Mouse (Mus musculus) limb, embryonic 11.5 days (tissue): Measurements from ENCODE around the gene Fam71e1. TPM values are rescaled to one million over a fixed set of nuclear protein-coding genes. Genes with fewer than 3 reads are reported as not detected.

Experiments
- ATAC-seq: fragments of 200-750 bp; cut with Nextera tagmentation; 2 replicates; pipeline ENCODE4 v1.8.0; 2017; ENCODE audit warnings: low read depth; ENCODE audit not compliant: insufficient number of reproducible peaks, low FRiP score, low TSS enrichment
- DNase-seq: peaks from one replicate; pipeline ENCODE4 v3.0.0-alpha.2; 2015; ENCODE audit warnings: low spot score
- H3K27ac ChIP-seq: fragments of 300-500 bp; sonication (generic); replicated peaks from 2 replicates; pipeline ENCODE4 v1.5.1; 2014; ENCODE audit warnings: low read depth, mild to moderate bottlenecking, low read length
- H3K27me3 ChIP-seq: fragments of 300-500 bp; sonication (generic); 2 replicates; pipeline ENCODE4 v1.6.1; 2014; ENCODE audit warnings: mild to moderate bottlenecking, low read length, mixed read lengths; ENCODE audit not compliant: control insufficient read depth, insufficient read depth
- H3K36me3 ChIP-seq: fragments of 300-500 bp; sonication (generic); 2 replicates; pipeline ENCODE4 v1.6.1; 2014; ENCODE audit warnings: mild to moderate bottlenecking, low read length, moderate library complexity, mixed read lengths; ENCODE audit not compliant: control insufficient read depth, insufficient read depth
- H3K4me1 ChIP-seq: fragments of 300-500 bp; sonication (generic); 2 replicates; pipeline ENCODE4 v1.6.1; 2014; ENCODE audit warnings: low read length, mixed read lengths; ENCODE audit not compliant: control insufficient read depth, insufficient read depth
- H3K4me2 ChIP-seq: fragments of 300-500 bp; sonication (generic); 2 replicates; pipeline ENCODE4 v1.6.1; 2014; ENCODE audit warnings: low read depth, mild to moderate bottlenecking, moderate library complexity; ENCODE audit not compliant: severe bottlenecking
- H3K4me3 ChIP-seq: fragments of 300-500 bp; sonication (generic); 2 replicates; pipeline ENCODE4 v1.5.1; 2014; ENCODE audit warnings: low read depth, low read length
- H3K9ac ChIP-seq: fragments of 300-500 bp; sonication (generic); 2 replicates; pipeline ENCODE4 v1.6.1; 2014; ENCODE audit warnings: mild to moderate bottlenecking, low read length
- H3K9me3 ChIP-seq: fragments of 300-500 bp; sonication (generic); 2 replicates; pipeline ENCODE4 v1.6.1; 2016; ENCODE audit warnings: low read length; ENCODE audit not compliant: control insufficient read depth
- WGBS: fragments of 180-500 bp; shearing (Covaris S2); extraction: QIAGEN DNeasy Blood & Tissue Kit; methylation state at CpG from one replicate; pipeline ENCODE4 v1.1.7; 2014; 5-methylcytosine and 5-hydroxymethylcytosine counted together
- polyA plus RNA-seq: library from polyadenylated mRNA; unstranded; fragments of >200 nt; fragmentation: Nextera tagmentation; extraction: Ambion mirVana; gene quantifications from 2 replicates; pipeline ENCODE4 v1.2.1, GENCODE M21; 2014

Gene Fam71e1
- polyA plus RNA-seq, 1 experiment from 2014 or later, result 13.2 TPM

DNA sequence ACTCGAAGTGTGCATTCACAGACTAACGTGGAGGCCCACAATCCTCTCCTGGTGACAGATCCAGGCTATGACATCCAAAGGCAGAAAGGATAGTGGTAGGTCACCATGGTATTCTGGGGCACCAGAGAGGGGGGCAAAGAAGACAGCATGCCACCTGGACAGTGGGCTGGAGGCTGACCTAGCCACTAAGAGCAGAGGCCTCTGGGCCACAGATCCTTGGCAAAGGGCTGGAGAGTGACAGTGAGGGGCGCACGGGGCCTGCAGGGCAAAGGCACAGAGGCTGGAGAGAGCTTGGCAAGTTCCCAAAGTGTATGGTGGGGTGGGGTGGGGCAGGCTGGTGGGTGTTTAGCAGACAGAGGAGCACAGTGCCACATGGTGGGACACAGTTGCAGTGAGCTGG, 6.1 kb upstream of the Fam71e1 start:
- Histone ChIP-seq H3K27me3 (no peaks in the 10 kb centered on the region), H3K27ac (no peak overlapping the region), H3K9me3 (no peaks in the 10 kb centered on the region), H3K36me3 (peaks cover 7% of the 10 kb centered on the region; the same call in 1 of the 2 replicates), H3K4me1 (peaks cover under 1% of the 10 kb centered on the region; the same call in 1 of the 2 replicates), H3K9ac (no peak overlapping the region), H3K4me3 (no peak overlapping the region), H3K4me2 (no peak overlapping the region)
- ATAC-seq, result no peak
- no peak for DNase-seq
- 95% methylated on average over 4 of the region's 4 CpGs for WGBS

DNA sequence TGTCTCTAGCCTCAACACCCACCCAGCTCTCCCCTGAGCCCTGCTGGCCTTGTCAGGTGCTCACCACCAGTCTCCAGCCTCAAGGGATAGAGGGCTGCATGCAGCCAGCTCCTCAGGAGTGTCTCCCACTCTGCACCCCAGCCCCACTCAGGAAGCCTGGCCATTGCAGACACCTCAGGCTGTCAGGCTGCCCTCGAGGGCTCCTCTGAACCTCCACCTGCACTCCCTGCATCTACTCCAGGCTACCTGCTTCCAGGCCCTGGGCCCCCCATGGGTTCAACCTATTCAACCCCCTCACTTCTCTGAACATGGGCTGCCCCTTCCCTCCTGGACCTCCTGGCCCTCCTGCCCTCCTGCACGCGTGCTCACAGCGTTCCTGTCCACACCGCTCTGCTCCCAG, 5.0 kb upstream of the Fam71e1 start:
- H3K9ac ChIP-seq, result no peak overlapping the region
- no peak overlapping the region for H3K4me2 ChIP-seq
- no peak overlapping the region for H3K27ac ChIP-seq
- no peak overlapping the region for H3K4me3 ChIP-seq
- ATAC-seq, result no peak
- H3K36me3 ChIP-seq, result peaks cover 7% of the 10 kb centered on the region; the same call in 1 of the 2 replicates
- 93% methylated on average over 5 of the region's 5 CpGs for WGBS
- peaks cover 2% of the 10 kb centered on the region; the same call in 1 of the 2 replicates for H3K4me1 ChIP-seq
- H3K27me3 ChIP-seq, result no peaks in the 10 kb centered on the region
- no peaks in the 10 kb centered on the region for H3K9me3 ChIP-seq
- no peak for DNase-seq

DNA sequence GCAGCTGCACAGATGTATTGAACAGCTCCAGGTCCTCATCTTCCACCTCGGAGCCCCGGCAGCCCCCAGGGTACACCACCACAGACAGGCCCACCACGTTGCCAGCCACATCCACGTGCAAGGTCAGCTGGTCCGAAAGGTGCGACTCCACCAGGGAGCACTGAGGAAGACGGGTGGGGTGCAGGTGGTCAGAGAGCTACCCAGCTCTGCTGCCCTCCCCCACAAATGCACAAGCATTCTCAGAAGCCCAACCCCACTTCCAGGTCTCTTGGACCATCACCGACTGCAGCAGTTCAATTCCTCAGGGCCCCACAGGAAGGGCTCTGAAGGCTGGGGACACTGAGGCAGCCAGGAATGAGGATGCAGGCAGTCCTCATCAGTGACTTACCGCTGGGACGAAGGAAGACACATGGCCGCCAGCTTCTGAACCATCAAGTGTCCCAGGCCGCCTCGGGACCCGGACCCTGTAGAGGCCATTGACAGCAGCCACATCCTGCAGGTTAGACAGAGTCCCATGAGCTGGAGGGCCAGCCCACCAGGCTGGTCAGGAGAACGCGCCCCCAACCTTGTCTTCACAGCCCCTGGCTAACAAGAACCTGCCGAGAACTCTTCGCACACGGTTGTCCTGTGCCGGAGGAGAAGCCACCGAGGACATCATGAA, 4.1 kb upstream of the Fam71e1 start:
- ATAC-seq, result no peak
- no peak overlapping the region; the same call in 1 of the 2 replicates for H3K9ac ChIP-seq
- H3K4me1 ChIP-seq, result peaks cover 4% of the 10 kb centered on the region; the same call in 1 of the 2 replicates
- DNase-seq, result no peak
- H3K36me3 ChIP-seq, result peaks cover 7% of the 10 kb centered on the region; the same call in 1 of the 2 replicates
- no peaks in the 10 kb centered on the region for H3K9me3 ChIP-seq
- 93% methylated on average over 21 of the region's 21 CpGs for WGBS
- H3K4me3 ChIP-seq, result no peak overlapping the region
- H3K4me2 ChIP-seq, result no peak overlapping the region
- H3K27ac ChIP-seq, result no peak overlapping the region
- H3K27me3 ChIP-seq, result no peaks in the 10 kb centered on the region

DNA sequence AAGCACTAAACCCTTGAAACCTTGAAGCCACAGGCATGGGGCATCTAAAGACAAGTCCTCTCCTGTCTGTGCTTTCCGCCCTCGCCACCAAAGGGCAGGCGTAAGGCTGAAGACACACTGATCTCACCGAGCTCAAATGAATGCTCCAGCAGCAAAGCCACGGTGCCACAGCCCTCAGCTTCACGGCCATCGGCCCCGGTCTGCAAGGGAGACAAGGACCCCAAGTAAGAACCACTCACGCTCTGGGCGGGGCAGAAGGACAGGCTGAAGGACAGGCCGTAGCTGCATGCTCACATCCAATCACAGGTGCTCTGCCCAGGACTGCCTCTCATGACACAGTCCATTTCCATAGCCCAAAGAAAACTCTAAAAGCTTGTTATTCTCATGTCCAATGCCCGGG, 1.7 kb upstream of the Fam71e1 start:
- Histone ChIP-seq H3K27me3 (no peaks in the 10 kb centered on the region), H3K9ac (no peak overlapping the region), H3K4me1 (peaks cover 5% of the 10 kb centered on the region; the same call in 1 of the 2 replicates), H3K4me2 (no peak overlapping the region), H3K9me3 (no peaks in the 10 kb centered on the region), H3K4me3 (no peak overlapping the region), H3K36me3 (peaks cover 7% of the 10 kb centered on the region; the same call in 1 of the 2 replicates), H3K27ac (no peak overlapping the region)
- no peak for DNase-seq
- ATAC-seq, result no peak
- WGBS, result 92% methylated on average over 12 of the region's 12 CpGs

DNA sequence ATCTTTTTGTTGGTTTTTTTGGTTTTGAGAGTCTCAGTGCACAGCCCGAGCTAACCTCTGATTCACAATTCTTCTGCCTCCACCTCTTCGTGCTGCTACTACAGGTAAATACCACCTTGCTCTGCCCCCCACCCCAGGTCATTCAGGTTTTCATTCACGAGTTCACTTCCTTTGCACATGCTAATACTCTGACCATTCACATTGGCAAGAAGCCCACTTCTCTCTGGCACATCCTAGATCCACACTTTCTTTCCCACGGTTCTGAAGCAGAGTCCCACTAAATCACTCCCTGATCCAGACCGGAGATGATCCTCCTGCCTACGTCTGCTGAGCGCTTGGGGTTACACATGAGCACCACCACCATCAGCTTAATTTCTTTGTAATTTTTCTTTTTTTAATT, 1.3 kb upstream of the Fam71e1 start:
- no peaks in the 10 kb centered on the region for H3K27me3 ChIP-seq
- H3K27ac ChIP-seq, result no peak overlapping the region
- H3K4me1 ChIP-seq, result peaks cover 5% of the 10 kb centered on the region; the same call in 1 of the 2 replicates
- ATAC-seq, result no peak
- WGBS, result 91% methylated on average over 7 of the region's 7 CpGs
- no peak overlapping the region for H3K4me3 ChIP-seq
- DNase-seq, result no peak
- no peaks in the 10 kb centered on the region for H3K9me3 ChIP-seq
- peaks cover 7% of the 10 kb centered on the region; the same call in 1 of the 2 replicates for H3K36me3 ChIP-seq
- H3K9ac ChIP-seq, result no peak overlapping the region
- peak overlapping the region; percentile 78; the same call in 1 of the 2 replicates for H3K4me2 ChIP-seq

DNA sequence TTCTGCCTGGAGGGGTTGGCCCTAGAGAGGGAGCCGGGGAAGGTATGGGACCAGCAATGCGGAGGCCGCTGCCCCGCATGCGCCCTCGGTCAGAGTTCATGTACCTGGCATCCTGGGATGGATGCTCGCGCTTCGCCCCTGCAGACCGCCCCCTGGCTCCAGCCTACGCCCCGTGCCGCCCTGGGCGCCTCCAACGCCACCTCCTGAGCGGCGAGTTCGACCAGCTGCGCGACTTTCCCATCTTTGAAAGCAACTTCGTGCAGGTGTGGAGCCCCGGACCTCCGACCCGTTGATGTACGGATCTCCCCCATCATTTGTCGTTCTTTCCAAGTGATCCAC, 359 bp downstream of the Fam71e1 start:
- Histone ChIP-seq H3K4me3 (peak overlapping the region; percentile 55), H3K27ac (peak overlapping the region; percentile 66; the same call in 1 of the 2 replicates), H3K9ac (peak overlapping the region; percentile 82), H3K4me2 (peak overlapping the region; percentile 78), H3K27me3 (no peaks in the 10 kb centered on the region), H3K9me3 (no peaks in the 10 kb centered on the region), H3K4me1 (peaks cover 5% of the 10 kb centered on the region; the same call in 1 of the 2 replicates), H3K36me3 (peaks cover 5% of the 10 kb centered on the region; the same call in 1 of the 2 replicates)
- ATAC-seq (no peak), DNase-seq (no peak)
- WGBS, result under 1% methylated on average over 25 of the region's 26 CpGs

DNA sequence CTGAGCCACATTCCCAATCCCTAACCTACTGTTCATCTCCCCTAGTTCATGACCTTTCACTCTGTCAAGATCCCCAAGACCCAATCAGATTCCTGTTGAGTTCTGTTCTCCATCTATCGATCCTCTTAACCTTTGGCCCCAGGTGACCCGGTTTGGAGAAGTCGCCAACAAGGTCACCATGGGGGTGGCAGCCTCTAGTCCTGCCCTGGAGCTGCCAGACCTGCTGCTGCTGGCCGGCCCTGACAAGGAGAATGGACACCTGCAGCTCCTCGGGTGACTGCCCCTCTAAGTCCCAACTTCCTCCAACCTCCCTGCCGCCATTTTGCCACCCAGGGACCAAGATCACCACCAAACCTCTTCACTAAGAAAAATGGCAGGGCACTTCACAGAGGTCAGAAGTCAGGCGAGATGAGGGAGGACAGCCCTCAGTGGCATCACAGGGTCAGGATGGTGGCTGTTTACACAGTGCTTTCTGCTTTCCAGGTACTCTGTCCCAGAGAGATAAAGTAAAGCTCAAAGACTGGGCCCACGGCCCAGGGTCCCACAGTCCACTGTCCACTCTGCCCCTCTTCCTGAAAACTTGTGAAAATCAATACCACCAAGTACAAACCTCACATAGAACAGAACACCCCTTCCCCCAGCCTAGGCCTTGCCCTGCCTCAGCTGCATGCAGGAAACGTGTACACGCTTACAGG, 1.1 kb downstream of the Fam71e1 start:
- H3K4me2 ChIP-seq, result peak overlapping the region; percentile 78
- H3K36me3 ChIP-seq, result peaks cover 5% of the 10 kb centered on the region; the same call in 1 of the 2 replicates
- H3K27me3 ChIP-seq, result no peaks in the 10 kb centered on the region
- H3K9me3 ChIP-seq, result no peaks in the 10 kb centered on the region
- peak overlapping the region; percentile 55 for H3K4me3 ChIP-seq
- no peak overlapping the region for H3K9ac ChIP-seq
- ATAC-seq (no peak), DNase-seq (no peak)
- peaks cover 5% of the 10 kb centered on the region; the same call in 1 of the 2 replicates for H3K4me1 ChIP-seq
- 84% methylated on average over 10 of the region's 10 CpGs for WGBS
- no peak overlapping the region for H3K27ac ChIP-seq

DNA sequence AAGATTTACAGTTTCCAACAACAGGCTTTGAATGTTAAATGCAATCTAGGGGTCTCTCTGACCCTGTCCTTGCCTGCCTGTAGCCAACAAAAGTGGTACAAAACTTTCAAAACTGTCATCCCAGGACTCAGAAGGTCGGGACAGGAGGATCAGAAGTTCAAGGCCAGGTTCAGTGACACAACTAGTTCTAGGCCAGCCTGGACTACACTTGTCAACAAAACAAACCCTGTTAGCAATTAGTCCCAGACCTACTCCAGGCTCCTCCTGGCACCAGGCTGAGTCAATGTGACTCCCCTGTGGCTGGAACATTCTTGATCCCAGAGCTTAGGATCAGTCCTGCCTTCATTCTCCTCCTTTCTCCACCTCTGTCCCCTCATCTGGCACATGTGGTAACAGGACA, 2.5 kb downstream of the Fam71e1 start:
- Histone ChIP-seq H3K9me3 (no peaks in the 10 kb centered on the region), H3K27ac (no peak overlapping the region), H3K36me3 (no peaks in the 10 kb centered on the region), H3K4me3 (no peak overlapping the region), H3K27me3 (no peaks in the 10 kb centered on the region), H3K4me2 (no peak overlapping the region), H3K9ac (no peak overlapping the region), H3K4me1 (peaks cover 5% of the 10 kb centered on the region; the same call in 1 of the 2 replicates)
- 68% methylated on average over 1 of the region's 1 CpGs for WGBS
- ATAC-seq, result no peak
- DNase-seq, result no peak
